Comparison of ENCODE assay signal across 24 mouse cellular contexts in the genomic region with DNA sequence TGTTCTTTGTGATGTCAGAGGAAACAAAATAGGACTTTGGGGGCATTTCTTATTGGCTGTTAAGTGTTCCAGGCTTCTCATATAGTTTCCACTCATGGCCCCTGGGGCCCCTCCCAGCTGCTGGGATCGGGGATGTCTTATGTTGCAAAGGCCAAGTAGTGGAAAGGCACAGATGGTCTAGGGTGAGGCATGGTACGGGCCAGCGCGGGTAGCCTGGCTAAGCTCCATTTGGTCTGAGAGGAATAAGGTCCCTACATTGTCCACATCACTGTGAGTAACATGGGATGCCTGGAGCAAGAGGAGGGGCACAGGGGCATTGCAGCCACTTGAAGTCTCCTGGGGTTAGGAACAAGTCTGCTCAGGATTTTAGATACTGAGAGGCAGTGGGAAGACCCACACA.
A peak's percentile ranks its signal among the peaks of the same experiment; 100 is the strongest.
DNase-seq lines count a peak whose midpoint lies in the region; ATAC-seq and TF ChIP-seq lines count a peak whose summit lies in the region.
"Had no signal": no experiment of that assay in that cellular context is flagged by ENCODE, and none has a peak within 500 bp of the region (broad histone marks: within the 10 kb centered on the region; RNA-seq: fewer than 3 reads in every experiment).

No protein-coding gene starts in this region.

- no peak overlapping the region for H3K9ac ChIP-seq in heart, embryonic 12.5 days
- H3K9ac ChIP-seq: kidney, embryonic 15.5 days; liver, embryonic 14.5 days; lung, embryonic 14.5 days; midbrain, embryonic 15.5 days; neural tube, embryonic 13.5 days had no signal

- H3K27me3 ChIP-seq in heart, embryonic 12.5 days (replicated peaks), result no peaks in the 10 kb centered on the region
- H3K27me3 ChIP-seq: kidney, embryonic 15.5 days; midbrain, embryonic 15.5 days; neural tube, embryonic 13.5 days had no signal

- 81% methylated on average over 4 of the region's 4 CpGs for WGBS in heart, embryonic 12.5 days

- peaks cover 29% of the 10 kb centered on the region for H3K4me1 ChIP-seq in heart, embryonic 12.5 days (replicated peaks)
- H3K4me1 ChIP-seq: kidney, embryonic 15.5 days; midbrain, embryonic 15.5 days had no signal

- no peak for TF ChIP-seq CTCF in left cerebral cortex, adult 2 months (IDR thresholded peaks at IDR 0.05)

- H3K4me2 ChIP-seq in heart, embryonic 12.5 days, result no peak overlapping the region
- H3K4me2 ChIP-seq: kidney, embryonic 15.5 days; lung, embryonic 14.5 days; midbrain, embryonic 15.5 days; neural tube, embryonic 13.5 days had no signal

- H3K27ac ChIP-seq in heart, embryonic 12.5 days (ENCODE audit: poor library complexity, severe bottlenecking), result peak overlapping the region; percentile 77
- H3K27ac ChIP-seq in left cerebral cortex, adult 2 months, result peak overlapping the region; percentile 53; the same call in 1 of the 2 replicates
- H3K27ac ChIP-seq: liver, embryonic 14.5 days; midbrain, embryonic 15.5 days; neural tube, embryonic 13.5 days had no signal

- H3K36me3 ChIP-seq in heart, embryonic 12.5 days, result no peaks in the 10 kb centered on the region
- H3K36me3 ChIP-seq: kidney, embryonic 15.5 days; midbrain, embryonic 15.5 days; neural tube, embryonic 13.5 days had no signal

- 0 out of 2 replicates have a peak, but pooled peaks have one; percentile 21 for ATAC-seq in cerebellum, adult (ENCODE audit: insufficient number of reproducible peaks, low FRiP score, low TSS enrichment)
- ATAC-seq in heart, embryonic 12.5 days (ENCODE audit: insufficient number of reproducible peaks, low FRiP score), result no peak
- ATAC-seq: midbrain, embryonic 15.5 days had no signal

- no peaks in the 10 kb centered on the region for H3K9me3 ChIP-seq in heart, embryonic 12.5 days (replicated peaks)
- H3K9me3 ChIP-seq: kidney, embryonic 15.5 days; midbrain, embryonic 15.5 days; neural tube, embryonic 13.5 days had no signal

- no peak for DNase-seq in cerebellum, adult 8-10 months
- DNase-seq in heart, adult 8-10 months (ENCODE audit: low spot score), result no peak
- no peak for DNase-seq in left cerebral cortex, adult 2 months (ENCODE audit: extremely low spot score in 1 of 2, low spot score in 2 of 2)
- DNase-seq in left cerebral cortex, adult 11 months (ENCODE audit: low spot score), result no peak
- peak; percentile 20 to 50 for DNase-seq in cerebellum, postnatal 14 days
- no peak for DNase-seq in urinary bladder, adult 2 months (ENCODE audit: low spot score)
- DNase-seq: adrenal gland, postnatal 25 days; gastrocnemius, postnatal 14 days; heart, adult 11 months; heart, postnatal 10 days; kidney, adult 11 months; kidney, postnatal 36 days; lung, postnatal 4 days; retina, postnatal 1 day; right cerebral cortex, postnatal 25 days; spleen, adult 18-20 months had no signal

- intact Hi-C loops in left cerebral cortex, adult 2 months (cut with DNase I), result loop anchor here (5.0 kb wide), 2 partner anchors 65 to 100 kb away; no protein-coding TSS in a partner anchor

- no peak overlapping the region for H3K4me3 ChIP-seq in heart, embryonic 12.5 days
- H3K4me3 ChIP-seq in left cerebral cortex, adult 2 months, result no peak overlapping the region
- H3K4me3 ChIP-seq: kidney, embryonic 15.5 days; midbrain, embryonic 15.5 days; myocyte; neural tube, embryonic 13.5 days had no signal

Comparison
In these comparisons a context has a peak if more than half of its experiments do, and no peak if none do; other contexts are left out.
1. DNase-seq: peak in cerebellum, postnatal 14 days (2 of 2); none in cerebellum, adult 8-10 months (single experiment), heart, adult 8-10 months (single experiment), left cerebral cortex, adult 2 months (0 of 2), left cerebral cortex, adult 11 months (single experiment) and urinary bladder, adult 2 months (single experiment).